Mouse (Mus musculus): ENCODE measurements around the gene Csrp1. TPM values are rescaled to one million over a fixed set of nuclear protein-coding genes. Genes with fewer than 3 reads are reported as not detected.

The Csrp1 gene
- polyA plus RNA-seq (2012; rRNA removed; ENCODE audit: low replicate concordance) = 217 and 315 TPM in 2 replicates

GRCm38 (mm10) chr1:135719983-135720382 is at the start of gene Csrp1:
Csrp1 (plus strand) TSS chr1:135720061.

DNA sequence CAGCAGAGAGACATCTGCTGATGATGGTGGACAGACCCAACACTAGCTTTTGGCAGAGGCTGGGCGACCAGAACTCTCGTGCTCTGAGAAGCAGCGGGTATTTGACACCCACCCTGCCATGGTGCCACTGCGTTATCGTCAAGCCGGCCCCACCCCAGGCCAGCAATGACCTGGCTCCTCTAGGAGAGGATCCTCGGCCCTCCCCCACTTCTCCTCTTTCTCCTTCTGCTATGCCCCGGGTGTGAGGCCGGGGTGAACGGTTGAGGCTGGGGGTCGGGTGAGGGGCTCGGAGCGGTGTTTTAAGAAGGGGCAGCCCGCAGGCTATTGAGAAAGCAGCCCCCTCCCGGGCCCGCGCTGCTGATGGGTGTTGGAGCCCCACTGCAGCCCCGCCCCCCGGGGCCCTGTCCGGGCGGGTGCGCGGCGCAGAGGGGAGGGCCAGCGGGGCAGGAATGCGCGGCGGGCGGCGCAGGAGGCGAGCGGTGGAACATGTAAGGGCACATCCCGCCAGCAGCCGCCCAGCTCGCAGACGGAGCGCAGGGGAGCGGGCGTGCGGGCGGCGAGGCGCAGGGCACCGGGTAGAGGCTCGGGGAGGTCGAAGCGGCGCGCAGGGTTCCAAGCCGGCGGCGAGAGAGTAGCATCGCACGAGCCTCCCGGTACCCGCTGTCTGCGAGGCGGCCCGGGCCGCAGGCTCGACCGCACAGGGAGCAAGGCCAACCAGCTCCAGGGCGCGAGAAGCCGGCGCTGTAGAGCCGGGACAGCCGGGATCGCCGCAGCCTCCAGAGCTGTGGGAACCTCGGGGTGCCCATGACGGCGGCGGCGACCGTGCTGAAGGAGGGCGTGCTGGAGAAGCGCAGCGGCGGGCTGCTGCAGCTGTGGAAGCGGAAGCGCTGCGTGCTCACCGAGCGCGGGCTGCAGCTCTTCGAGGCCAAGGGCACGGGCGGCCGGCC is 46.1 kb downstream of the Csrp1 start, which contains the start of gene Phlda3:
Gene Phlda3, plus strand, starts transcription at position 475 of the 947 bp plus-strand sequence.

DNA sequence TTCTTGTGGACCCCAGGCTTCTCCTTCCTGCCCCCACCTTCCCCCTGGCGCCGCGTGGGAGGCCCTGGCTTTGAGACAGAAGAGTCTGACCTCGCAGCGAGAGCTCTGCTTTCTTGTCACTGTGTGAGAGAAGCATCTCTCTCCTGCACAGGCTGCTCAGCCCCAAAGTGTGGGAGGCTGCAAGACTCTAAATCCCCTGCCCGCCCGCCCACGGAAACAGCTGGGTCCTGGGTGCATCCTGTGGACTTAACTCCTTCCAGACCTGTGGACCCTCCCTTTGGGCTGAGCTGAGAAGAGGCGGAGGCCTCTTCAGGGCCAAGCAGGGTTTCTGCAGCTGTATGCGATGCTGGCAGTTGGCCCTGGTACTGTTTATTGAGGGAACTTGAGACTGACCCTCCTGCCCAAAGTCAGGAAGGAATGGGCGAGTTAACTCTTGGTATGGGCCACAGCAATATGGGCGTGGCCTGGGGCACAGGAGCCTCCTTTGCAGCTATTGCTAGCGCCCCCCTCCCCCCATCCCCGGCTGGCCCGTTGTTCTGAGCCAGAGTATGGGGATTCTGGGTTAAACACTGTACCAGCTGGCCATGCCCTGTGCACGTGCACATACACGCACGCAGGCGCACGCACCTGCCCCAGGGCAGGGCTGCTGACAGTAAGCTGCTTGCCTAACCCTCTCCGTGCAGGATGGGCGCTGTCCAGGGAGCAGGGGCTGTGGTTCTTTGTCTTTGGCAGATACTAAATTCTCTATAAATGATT is 59.1 kb downstream of the Csrp1 start, which contains the start of gene Tnni1:
Gene Tnni1, plus strand, starts transcription at position 655 of the 756 bp plus-strand sequence.

Other genes with a start within 250 kb of the Csrp1 start
- 26.2 and 30.9 TPM in 2 replicates for gene Nav1, start 112.8 kb upstream of the Csrp1 start, polyA plus RNA-seq (2012; rRNA removed; ENCODE audit: low replicate concordance)
- 329 and 543 TPM in 2 replicates for gene Phlda3, start 46.1 kb downstream of the Csrp1 start, polyA plus RNA-seq (2012; rRNA removed; ENCODE audit: low replicate concordance)
- gene Tnni1, start 59.4 kb downstream of the Csrp1 start, polyA plus RNA-seq (2012; rRNA removed; ENCODE audit: low replicate concordance) = 0.56 and 2.8 TPM in 2 replicates
- gene Lad1, start 98.5 kb downstream of the Csrp1 start, polyA plus RNA-seq (2012; rRNA removed; ENCODE audit: low replicate concordance) = 28.3 and 37.5 TPM in 2 replicates
- gene Tnnt2, start 116.3 kb downstream of the Csrp1 start, polyA plus RNA-seq (2012; rRNA removed; ENCODE audit: low replicate concordance) = 0.39 and 1.3 TPM in 2 replicates
- 12.8 and 22.6 TPM in 2 replicates for gene Pkp1, start 199.1 kb downstream of the Csrp1 start, polyA plus RNA-seq (2012; rRNA removed; ENCODE audit: low replicate concordance)

All from mammary gland, adult 2 months (tissue).